Mouse (Mus musculus): Measurements from ENCODE around the gene Zfp513.
"Not testable (repeated sequence)": the region's sequence is repeated elsewhere in the genome, so short reads cannot be mapped to it uniquely, and the experiment has no call there.

Zfp513 gene

DNA sequence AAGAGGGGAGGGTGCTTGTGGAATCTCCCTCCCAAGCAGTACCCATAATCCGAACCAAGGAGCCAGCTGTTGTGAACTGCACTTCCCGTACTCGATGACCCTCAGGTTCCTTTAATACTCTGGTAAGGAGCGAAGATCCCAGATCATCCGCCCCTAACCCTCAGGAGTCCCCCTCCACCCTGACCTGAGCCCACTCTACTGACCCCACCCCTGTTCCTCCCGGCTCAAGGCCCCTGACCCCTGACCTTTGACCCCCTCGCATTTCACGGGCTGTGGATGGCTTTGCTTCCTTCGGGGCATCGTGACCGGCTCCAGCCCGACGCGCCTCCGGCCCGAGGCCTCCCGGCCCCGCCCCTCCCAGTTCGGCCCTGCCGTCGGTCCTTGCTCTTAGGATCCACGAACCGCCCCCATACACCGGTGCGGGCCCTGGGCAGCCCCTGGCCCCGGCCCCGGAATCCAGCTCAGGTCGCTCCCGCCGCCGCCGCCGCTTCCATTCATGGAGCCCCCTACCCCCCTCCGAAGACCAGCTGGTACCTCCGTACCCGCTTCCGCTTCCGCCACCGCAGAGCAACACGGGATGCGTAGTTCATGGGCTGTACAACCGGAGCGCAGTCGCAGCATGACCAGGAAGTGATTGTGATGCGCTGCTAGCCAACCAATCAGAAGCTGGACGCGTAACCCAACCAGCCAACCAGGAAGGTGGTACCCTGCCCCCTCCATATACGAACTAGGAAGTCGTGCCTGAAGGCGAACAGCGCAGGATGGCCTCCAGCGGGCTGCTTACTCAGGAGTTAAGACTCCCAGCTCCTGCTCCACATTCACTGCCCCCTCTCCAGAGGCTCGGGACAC, at the start of gene Zfp513:
Zfp513 (minus strand) TSS at position 562 of the 849 bp plus-strand sequence.
- peak; percentile 98 for DNase-seq (ENCODE audit: low spot score in 2 of 2)

DNA sequence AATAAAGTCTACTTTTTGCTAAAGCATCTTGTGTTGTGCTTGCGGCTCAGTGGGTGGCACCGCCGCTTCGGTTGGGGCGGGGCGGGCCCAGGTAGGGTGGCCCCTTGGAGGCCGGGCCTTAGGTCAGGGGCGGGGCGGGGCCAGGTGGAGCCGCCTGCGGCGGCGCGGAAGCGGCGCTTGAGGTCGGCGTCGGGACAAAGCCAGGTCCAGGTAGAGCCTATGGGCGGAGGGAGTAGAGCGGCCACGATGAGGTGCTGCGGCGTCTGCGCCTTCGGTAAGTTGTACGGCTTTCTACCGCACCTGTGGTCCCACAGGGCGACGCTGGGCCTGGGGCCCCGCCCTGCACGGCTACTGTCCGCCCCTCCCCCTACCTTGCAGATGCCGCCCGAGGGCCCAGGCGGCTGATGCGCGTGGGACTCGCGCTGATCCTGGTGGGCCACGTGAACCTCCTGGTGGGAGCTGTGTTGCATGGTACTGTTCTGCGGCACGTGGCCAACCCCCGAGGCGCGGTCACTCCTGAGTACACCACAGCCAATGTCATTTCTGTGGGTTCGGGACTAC, 49.5 kb upstream of the Zfp513 start, which contains the start of gene Krtcap3:
Krtcap3 (plus strand) TSS at position 151 of the 561 bp plus-strand sequence.
- no peak for DNase-seq (ENCODE audit: low spot score in 2 of 2)

DNA sequence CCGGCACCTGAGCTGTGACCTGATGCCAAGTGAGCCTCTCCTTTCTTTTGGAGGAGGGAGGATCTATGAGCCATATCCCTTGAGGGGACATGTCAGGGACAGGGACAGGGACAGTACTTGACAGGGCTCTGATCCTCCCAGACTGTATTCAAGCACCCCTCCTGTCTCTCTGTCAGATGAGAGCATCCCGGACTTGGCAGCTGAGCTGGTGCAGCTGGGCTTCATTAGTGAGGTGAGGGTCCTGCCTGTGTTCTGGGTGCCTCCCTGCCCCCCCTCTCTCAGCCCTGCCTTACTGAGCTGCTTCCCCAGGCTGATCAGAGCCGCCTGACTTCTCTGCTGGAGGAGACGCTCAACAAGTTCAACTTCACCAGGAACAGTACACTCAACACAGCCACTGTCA, 48.6 kb upstream of the Zfp513 start:
- DNase-seq (ENCODE audit: low spot score in 2 of 2): no peak

DNA sequence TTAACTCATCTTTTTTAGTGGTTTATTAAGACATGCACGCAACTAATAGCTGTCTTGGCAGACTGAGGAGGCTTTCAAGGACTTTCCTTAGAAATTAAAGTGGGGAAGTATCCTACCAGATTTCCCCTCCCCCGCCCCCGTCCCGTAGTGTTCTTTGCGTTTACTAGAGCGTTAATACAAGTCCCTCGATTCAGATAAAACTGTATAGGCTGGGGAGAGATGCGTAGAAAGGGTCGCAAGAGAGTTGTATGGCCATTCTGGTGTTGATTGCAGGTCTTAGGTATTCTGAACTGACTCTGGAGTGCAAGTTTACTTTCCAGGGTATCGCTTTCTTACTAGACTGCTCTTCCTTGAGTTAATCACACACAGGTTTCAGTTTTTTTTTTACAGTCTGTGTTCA, 40.1 kb upstream of the Zfp513 start:
- no peak for DNase-seq (ENCODE audit: low spot score in 2 of 2)

DNA sequence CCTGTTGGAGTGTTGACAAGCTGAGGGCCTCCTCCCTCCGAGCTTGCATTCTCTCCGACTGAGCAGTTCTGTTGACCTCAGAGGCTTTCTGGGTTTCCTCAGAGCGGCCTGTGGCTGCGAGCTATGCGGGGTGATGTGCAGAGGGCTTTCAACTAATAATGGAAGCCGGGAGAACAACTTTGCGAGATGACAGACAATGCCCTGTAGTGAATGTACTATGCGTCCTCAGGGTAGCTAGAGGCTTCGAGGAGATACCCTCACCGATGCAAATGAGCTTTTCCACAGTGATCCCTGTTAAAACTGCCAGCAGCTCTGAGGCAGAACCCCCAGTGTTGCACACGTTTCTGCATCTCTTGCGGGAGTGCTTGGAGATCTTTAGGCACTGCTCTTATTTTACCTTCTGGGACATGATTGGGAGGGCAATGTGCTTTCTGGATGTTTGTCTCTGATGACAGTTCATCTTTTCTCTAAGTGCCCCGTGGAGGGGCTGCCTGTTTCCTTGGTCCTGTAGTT, 39.5 kb upstream of the Zfp513 start:
- DNase-seq (ENCODE audit: low spot score in 2 of 2): no peak

DNA sequence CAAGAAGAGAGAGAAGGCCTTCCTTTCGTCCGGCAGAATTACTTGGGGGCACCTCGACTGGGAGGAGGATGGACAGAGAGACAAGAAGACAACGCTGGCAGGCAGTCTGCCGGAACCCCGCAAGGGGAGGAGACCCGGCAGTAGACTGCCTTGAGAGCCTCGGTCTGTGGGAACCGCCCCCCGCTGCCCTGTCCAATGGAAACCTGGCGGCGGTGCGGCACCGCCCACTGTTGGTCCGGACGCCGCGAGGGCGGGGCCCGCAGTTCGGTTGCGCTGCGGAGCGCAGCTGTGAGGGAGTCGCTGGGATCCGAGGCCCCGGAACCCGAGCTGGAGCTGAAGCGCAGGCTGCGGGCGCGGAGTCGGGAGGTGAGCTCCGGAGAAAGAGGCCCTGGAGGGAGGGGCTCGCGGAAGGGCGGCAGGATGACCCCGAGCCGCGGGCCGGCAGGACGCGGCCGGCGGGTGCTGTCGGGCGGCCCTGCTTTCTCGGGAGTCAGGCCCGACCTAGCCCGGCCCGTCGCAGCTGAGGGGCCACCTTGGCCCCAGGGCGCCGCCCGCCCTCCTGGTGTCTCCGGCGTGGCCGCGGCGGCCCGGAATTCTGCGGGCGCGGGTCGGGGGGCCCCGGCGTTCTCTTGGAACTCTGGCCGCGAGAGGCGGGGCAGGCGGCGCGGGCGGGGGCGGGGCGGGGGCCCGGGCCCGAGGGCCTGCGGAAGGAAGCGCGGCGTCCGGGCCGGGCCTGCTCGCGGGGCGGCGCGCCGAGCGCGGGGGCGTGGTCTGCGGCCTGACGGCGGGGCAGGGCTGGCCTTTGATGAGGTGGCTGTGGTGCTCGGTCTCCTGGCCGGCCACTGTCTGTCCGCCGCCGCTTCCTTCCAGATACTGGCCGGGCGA, 38.8 kb upstream of the Zfp513 start, which contains the start of the genes Nrbp1 and Gm9970:
Nrbp1 (plus strand) TSS at position 228 of the 885 bp plus-strand sequence.
Gm9970 (minus strand) TSS at position 596 of the 885 bp plus-strand sequence.
- DNase-seq (ENCODE audit: low spot score in 2 of 2): peak; percentile 94 to 96

DNA sequence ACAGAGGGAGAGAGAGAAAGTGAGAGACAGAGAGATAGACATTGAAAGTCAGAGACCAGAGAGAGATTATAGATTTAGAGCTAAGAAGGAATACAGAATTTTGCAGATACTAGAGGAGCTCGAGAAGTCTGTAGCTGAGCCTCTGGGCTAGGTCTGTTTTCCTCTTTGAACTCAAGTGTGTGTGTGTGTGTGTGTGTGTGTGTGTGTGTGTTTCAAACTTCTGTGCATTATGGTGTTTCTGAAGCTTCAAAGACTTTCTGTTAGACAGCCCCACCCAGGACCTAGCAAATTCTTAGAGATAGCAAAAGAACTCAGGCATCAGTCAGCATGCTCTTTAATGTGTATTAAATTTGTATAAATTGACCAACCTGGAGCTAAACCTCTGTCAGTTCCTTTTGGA, 24.5 kb upstream of the Zfp513 start:
- no peak for DNase-seq (ENCODE audit: low spot score in 2 of 2)

DNA sequence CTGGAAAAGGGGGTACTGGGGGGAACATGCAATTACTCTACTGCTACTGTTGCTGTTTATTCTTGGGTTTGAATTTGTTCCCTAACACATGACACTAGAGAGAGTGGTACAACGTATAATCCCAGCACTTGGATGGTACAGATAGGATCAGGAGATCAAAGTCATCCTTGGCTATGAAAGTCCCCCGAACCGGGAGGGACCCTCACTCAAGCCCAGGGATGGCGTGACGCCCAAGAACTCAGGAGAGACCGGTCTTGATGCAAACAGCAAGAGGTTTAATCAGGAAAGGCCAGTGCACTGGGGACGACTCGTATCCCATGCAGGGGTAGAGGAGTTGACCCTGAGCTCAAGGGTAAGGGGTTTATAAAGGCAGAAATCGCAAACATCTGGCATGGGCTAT, 20.6 kb upstream of the Zfp513 start:
- DNase-seq (ENCODE audit: low spot score in 2 of 2): no peak

DNA sequence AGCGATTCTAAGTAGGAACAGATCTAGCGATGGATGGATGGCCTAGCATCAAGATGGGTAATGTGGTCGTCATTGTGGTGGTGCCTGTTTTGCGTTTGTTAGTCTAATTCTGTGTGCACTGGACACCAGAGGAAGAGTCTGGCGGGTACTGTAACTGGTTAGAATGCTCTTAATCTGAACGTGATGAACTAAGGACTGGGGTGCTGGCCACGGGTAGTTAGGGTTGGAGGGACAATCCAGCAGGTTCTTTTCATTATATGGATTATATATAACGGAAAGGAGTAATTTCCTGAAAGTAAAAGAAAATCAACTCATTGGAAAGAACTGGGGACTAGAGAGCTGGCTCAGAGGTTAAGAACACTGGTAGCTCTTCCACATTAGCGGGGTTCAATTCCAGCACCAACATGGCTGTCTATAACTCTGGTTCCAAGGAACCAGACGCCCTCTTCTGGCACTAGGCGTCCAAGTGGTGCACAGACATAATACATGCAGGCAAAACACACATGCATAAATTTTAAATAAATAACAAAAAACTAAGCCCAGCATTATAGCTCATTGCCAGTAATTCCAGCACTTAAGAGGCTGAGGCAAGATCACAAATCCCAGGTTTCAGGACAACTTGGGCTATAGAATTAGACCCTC, 19.3 kb upstream of the Zfp513 start:
- DNase-seq (ENCODE audit: low spot score in 2 of 2): no peak

DNA sequence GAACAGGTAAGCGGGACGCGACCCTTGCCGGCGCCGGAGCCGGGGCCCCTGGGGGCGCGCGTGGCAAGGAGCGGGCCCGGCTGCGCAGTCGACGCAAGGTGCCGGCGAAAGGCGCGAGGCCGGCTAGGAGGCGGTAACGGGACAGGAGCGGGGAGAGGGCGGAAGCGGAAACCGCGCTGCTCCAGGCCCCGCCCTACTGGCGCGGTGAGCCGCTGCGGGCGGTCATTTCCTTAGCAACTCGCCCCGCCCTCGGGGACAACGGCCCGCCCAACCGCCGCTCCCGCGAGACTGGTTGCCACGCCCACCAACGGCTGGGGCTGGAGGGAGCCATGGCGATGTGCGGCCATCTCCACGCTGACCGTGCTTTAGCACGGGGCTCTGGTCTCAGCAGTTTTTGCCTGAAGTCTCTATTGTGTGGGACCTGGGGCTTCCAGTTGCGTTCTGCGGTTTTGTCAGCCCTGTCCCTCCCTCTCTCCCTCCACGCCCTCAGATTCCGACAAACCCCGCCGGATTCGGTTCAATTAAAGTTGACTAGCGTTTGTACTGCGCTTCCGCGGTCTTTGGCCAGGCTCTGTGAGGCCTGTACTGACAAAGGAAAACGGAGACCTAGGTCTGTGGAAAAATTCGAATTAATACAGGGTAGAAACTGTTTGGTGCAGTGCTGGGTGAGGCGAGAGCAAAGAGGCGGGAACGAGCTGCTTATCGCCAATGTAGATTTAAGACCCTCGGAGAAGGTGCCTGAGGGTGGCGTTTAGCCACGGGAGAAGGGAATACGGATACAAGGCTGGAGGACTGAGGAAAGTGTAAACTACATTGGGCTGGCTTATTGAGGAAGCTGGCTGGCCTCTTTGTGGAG, 18.6 kb upstream of the Zfp513 start, which contains the start of gene Ppm1g:
Ppm1g (minus strand) TSS at position 240 of the 856 bp plus-strand sequence.
- peak; percentile 95 to 96 for DNase-seq (ENCODE audit: low spot score in 2 of 2)

DNA sequence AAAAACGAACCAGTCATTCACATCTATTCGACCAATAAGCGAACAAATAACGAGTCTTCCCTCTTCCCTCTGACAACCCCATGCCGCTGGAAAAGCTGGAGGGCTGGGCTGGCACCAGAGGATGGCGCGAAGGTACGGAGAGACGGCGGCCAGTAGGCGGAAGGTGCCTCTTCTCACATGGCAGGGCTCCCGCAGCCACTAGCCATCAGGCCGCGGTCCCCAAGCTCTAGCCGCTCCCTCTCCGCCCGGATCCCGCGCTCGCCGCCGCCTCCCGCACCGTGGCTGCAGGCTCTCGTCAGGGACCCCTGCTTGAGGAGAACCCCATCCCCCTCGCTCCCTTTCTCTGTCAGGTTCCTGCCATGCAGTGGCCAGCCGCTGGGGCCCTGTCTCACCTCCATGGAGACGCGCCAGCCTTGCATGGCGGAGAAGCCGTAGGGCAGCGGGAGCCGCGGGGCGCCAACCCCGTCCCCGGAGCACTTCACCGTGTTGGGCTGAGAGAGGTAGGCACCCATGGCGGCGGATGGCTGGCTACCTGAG, 17.9 kb upstream of the Zfp513 start:
- DNase-seq (ENCODE audit: low spot score in 2 of 2): peak; percentile 41 to 57

DNA sequence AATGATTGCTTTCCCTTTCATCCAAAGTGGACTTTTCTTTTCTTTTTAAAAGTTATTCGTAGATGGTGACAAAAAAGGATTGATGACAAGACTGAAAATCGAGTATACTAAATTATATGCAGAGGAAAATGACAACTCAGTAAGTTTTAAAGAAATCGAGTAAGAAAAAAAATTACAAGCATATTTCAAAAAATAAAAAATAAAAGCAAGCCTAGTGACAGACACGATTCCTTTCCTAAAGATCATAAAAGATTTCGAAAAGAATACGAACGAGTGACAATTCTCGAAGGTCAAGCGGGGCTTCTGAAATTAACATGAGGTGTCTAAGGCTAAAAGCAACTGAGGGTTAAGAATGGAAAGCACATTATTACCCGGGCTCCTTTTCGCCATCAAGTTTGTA, 17.4 kb upstream of the Zfp513 start:
- no peak for DNase-seq (ENCODE audit: low spot score in 2 of 2)

DNA sequence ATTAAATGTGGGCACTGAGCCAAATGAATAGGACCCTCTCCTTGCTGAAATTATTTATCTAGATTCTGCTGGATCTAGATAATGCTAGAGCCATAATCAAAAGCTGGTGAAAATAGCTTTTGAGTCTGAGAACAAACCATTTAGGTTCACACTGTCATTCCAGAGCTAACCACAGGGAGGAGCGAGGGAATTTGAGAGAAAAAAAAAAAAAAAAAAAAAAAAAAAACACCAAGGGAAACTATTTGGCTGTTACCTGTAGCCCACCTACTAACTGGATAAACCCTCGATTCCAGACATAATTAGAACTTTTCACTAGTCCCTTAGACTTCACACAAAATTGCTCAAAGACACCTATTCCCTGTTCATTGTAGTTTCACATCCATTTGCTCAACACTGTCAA, 17.0 kb upstream of the Zfp513 start:
- no peak for DNase-seq (ENCODE audit: low spot score in 2 of 2)

DNA sequence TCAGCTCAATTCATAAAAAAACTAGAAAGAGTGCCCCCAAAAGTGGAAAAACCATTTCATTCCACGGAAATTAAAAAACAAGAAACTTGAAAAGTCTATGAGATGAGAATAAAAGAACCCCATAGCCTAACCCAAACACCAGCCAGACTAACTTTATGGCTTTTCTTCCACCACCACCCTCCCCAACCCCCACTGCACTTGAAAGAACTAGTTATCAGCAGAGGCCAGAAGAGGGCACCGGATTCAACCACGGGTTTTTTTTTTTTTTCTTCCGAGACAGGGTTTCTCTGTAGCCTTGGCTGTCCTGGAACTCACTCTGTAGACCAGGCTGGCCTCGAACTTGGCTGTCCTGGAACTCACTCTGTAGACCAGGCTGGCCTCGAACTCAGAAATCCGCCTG, 16.2 kb upstream of the Zfp513 start:
- no peak for DNase-seq (ENCODE audit: low spot score in 2 of 2)

DNA sequence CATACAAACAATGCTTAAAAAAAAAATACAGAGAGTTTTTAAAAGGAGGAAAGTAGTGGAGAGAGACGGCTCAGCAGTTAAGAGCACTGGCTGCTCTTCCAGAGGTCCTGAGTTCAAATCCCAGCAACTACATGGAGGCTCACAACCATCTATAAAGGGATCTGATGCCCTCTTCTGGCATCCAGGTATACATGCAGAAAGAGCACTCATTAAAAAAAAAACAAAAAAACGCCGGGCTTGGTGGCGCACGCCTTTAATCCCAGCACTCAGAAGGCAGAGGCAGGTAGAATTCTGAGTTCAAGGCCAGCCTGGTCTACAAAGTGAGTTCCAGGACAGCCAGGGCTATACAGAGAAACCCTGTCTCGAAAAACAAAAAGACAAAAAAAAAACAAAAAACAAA, 14.5 kb upstream of the Zfp513 start:
- DNase-seq (ENCODE audit: low spot score in 2 of 2): not testable (repeated sequence)

DNA sequence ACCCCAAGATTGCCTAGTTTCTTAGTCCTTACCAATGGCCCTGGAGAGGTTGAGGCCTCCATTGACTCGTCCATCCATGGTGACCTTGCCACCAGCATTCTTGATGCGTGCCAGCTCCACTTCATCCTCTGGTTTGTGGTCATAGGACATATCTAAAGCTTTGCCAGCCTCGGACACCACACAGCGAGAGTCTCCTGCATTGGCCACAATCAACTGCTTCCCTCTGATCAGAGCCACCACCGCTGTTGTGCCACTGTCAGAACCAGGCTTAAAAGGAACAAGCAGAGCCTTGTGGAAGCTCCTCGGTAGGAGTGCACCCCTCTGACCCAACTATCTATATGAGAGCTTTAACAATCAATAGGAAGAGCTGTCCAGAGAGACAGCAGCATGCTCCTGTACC, 2.3 kb upstream of the Zfp513 start:
- DNase-seq (ENCODE audit: low spot score in 2 of 2): no peak

DNA sequence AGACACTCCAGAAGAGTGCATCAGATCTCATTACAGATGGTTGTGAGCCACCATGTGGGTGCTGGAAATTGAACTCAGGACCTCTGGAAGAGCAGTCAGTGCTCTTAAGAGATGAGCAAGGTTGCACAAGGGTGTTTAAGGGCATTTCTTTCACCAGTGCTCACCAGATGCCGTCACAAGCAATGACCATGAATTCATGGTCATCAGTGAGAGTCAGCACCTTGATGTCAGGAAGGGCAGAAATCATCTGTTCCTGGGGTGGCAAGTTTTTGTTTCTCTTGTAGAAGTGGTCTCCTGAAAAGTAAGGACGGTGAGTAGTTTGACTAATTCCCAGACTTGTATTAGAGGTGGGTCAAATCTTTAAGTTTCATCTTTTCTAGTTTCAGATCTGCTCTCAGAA, 1.8 kb upstream of the Zfp513 start:
- DNase-seq (ENCODE audit: low spot score in 2 of 2): no peak

DNA sequence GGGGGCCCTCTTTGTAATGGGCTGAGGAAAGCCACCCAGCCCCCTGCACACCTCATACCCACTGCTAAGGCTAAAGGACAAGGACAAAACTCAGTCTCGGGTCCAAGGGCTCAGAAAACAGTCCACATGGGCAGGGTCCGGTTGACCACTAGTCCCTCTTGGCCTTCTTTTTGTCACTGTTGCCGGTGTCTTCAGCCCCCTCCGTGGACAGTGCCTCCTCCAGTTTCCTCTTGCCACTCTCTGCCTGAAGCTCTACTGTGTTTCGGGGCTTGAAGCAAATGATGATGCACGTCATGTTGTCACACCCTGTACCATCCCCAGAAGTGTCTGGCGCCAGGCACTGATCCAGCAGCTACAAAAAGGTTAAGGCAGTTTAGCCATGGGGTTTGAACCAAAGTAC, 830 bp upstream of the Zfp513 start:
- DNase-seq (ENCODE audit: low spot score in 2 of 2): no peak

DNA sequence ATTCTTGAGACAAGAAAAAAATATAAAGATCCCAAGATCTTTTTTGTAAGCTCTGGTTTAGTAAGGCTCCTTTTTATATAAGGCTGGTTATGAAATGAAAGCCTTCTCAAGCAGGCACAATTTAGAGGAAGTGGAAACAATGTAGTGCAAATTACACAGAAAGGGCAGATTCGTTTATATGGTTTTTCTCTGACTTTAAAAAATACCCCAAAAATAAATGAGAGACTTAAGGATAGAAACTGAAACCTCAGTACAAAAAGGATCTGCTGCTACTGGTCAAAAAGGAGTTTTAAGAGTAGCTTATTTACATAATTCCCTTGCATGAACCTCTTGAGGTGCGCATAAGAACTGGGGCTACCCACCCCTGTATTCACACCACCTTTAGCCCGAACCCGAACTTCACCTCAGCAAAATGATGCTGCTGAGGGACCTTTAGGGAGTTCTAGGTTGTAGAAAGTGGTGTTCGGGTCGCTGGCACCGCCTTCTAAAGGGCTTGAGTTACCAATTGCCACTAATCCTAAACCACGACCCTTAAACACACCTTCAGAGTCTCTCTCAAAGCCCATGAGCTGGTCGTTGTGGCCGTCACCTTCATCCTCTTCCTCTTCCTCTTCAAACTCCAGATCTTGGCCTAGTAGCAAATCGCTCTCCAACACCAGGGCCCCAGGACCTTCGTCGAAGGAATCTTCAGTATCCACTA, 911 bp downstream of the Zfp513 start:
- DNase-seq (ENCODE audit: low spot score in 2 of 2): no peak
